Mouse (Mus musculus): Measurements from ENCODE around the gene Fdxacb1.

DNA sequence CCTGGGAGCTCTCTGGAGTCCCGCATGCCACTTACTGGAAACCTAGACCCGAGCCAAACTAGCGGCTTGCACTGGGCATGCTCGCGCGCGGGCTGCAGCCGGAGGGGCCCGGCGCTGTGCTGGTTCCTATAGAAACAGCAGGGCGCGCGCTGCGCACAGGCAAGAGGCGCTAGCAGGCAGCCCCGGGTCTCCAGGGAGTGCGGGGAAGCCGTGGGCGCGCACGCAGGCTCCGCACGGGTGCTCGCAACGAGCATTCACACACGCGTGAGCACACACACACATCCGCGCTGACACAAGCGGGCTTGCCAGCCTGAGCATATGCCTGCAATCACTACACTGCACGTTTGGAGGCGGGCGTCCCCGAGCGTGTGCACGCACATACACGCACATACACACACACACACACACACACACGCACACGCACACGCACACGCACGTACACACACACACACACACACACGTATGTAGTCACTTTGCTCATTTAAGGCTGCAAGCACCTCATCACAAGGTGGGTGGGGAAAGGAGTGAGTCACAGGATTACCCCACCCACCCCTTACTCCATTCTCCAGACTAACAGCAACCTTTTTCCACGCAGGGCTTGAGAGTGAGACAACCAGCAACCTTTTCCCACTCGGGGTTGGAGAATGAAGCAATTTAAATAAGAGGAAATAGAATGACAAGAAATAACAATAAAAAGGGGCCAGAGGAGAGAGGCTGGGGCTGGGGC lies 39.9 kb upstream of the Fdxacb1 start:
- TF ChIP-seq CTCF (IDR thresholded peaks at IDR 0.05; ENCODE audit: low read depth) (no peak), EP300 (IDR thresholded peaks at IDR 0.05; ENCODE audit: low read depth) (no peak)

Measured in liver, embryonic 14.5 days (tissue).